Mouse (Mus musculus) lung, adult 2 months (tissue): ENCODE measurements around the gene Cd109. TPM values are rescaled to one million over a fixed set of nuclear protein-coding genes. Genes with fewer than 3 reads are reported as not detected.

ENCODE experiments used
- DNase-seq: peaks from one replicate; pipeline ENCODE4 v3.0.0; 2022
- H3K4me1 ChIP-seq: fragments of 200-500 bp; 2 replicates; pipeline ENCODE4 v1.6.1; 2011; ENCODE audit warnings: low read length; ENCODE audit not compliant: control insufficient read depth, insufficient read depth
- H3K4me3 ChIP-seq: fragments of 200-500 bp; replicated peaks from 2 replicates; pipeline ENCODE3; 2011; ENCODE audit warnings: low read depth, mild to moderate bottlenecking, control low read depth, low read length; ENCODE audit errors: extremely low read depth
- CTCF ChIP-seq: fragments of 200-500 bp; IDR thresholded peaks from 2 replicates; pipeline ENCODE4 v1.5.1; 2011; ENCODE audit warnings: mild to moderate bottlenecking, low read length, control low read depth; ENCODE audit not compliant: insufficient read depth
- POLR2A ChIP-seq: fragments of 200-500 bp; IDR thresholded peaks from 2 replicates; pipeline ENCODE4 v1.6.1; 2011; ENCODE audit warnings: low read depth, mild to moderate bottlenecking, control low read depth, low read length, borderline replicate concordance; ENCODE audit errors: extremely low read depth
- WGBS: fragments of 180-500 bp; shearing (Covaris S2); methylation state at CpG from one replicate; pipeline ENCODE4 v1.1.7; 2018; 5-methylcytosine and 5-hydroxymethylcytosine counted together
- polyA plus RNA-seq: library from polyadenylated mRNA; depleted of rRNA; stranded (reverse); fragments of >200 nt; gene quantifications from 2 replicates; pipeline ENCODE4 v1.2.3, GENCODE M21; 2012

The Cd109 gene
- polyA plus RNA-seq, 1 experiment, result 1.6 TPM

- Histone ChIP-seq H3K4me3 (no peak overlapping the region), H3K4me1 (no peaks in the 10 kb centered on the region)
- DNase-seq, result no peak
- TF ChIP-seq CTCF (no peak), POLR2A (no peak)
- 70% methylated on average over 3 of the region's 3 CpGs for WGBS
Measured at GRCm38 (mm10) chr9:78595257-78595656, 20.1 kb upstream of the Cd109 start.

GRCm38 (mm10) chr9:78595769-78596555, 19.4 kb upstream of the Cd109 start:
- Histone ChIP-seq H3K4me3 (no peak overlapping the region), H3K4me1 (no peaks in the 10 kb centered on the region)
- TF ChIP-seq POLR2A, result no peak
- TF ChIP-seq CTCF, result no peak
- 82% methylated on average over 18 of the region's 18 CpGs for WGBS
- no peak for DNase-seq

GRCm38 (mm10) chr9:78596834-78597233, 18.5 kb upstream of the Cd109 start:
- no peak for DNase-seq
- Histone ChIP-seq H3K4me1 (no peaks in the 10 kb centered on the region), H3K4me3 (no peak overlapping the region)
- WGBS, result 8% methylated on average over 5 of the region's 5 CpGs
- TF ChIP-seq POLR2A (no peak), CTCF (peak; percentile 73)

GRCm38 (mm10) chr9:78599927-78600326, 15.4 kb upstream of the Cd109 start:
- DNase-seq, result no peak
- WGBS, result 74% methylated on average over 5 of the region's 5 CpGs
- no peak overlapping the region for H3K4me3 ChIP-seq
- no peaks in the 10 kb centered on the region for H3K4me1 ChIP-seq
- no peak for TF ChIP-seq CTCF
- TF ChIP-seq POLR2A, result no peak

GRCm38 (mm10) chr9:78601046-78601730, 14.2 kb upstream of the Cd109 start:
- 40% methylated on average over 4 of the region's 4 CpGs for WGBS

GRCm38 (mm10) chr9:78614201-78614600, 1.1 kb upstream of the Cd109 start:
- H3K4me1 ChIP-seq, result no peaks in the 10 kb centered on the region
- no peak for DNase-seq
- TF ChIP-seq CTCF (no peak), POLR2A (no peak)
- WGBS, result 23% methylated on average over 6 of the region's 6 CpGs
- no peak overlapping the region for H3K4me3 ChIP-seq

More at GRCm38 (mm10) chr9:78601046-78601730, 14.2 kb upstream of the Cd109 start:
- no peaks in the 10 kb centered on the region for H3K4me1 ChIP-seq
- DNase-seq, result no peak
- TF ChIP-seq CTCF (peak; percentile 48), POLR2A (no peak)
- no peak overlapping the region for H3K4me3 ChIP-seq

- 44% methylated on average over 9 of the region's 9 CpGs for WGBS
- H3K4me3 ChIP-seq, result no peak overlapping the region
- TF ChIP-seq CTCF (no peak), POLR2A (no peak)
- no peak for DNase-seq
- H3K4me1 ChIP-seq, result no peaks in the 10 kb centered on the region
Measured at GRCm38 (mm10) chr9:78619285-78619684, 3.9 kb downstream of the Cd109 start.

- WGBS, result 60% methylated on average over 10 of the region's 10 CpGs
- no peak for DNase-seq
- TF ChIP-seq POLR2A, result no peak
- TF ChIP-seq CTCF, result no peak
- Histone ChIP-seq H3K4me1 (no peaks in the 10 kb centered on the region), H3K4me3 (no peak overlapping the region)
Measured at GRCm38 (mm10) chr9:78623301-78623747, 8.0 kb downstream of the Cd109 start.

GRCm38 (mm10) chr9:78629991-78630390, 14.6 kb downstream of the Cd109 start:
- WGBS, result 55% methylated on average over 6 of the region's 6 CpGs
- Histone ChIP-seq H3K4me1 (no peaks in the 10 kb centered on the region), H3K4me3 (no peak overlapping the region)
- DNase-seq, result no peak
- no peak for TF ChIP-seq POLR2A

- no peaks in the 10 kb centered on the region for H3K4me1 ChIP-seq
- 17% methylated on average over 6 of the region's 6 CpGs for WGBS
- TF ChIP-seq POLR2A, result no peak
- TF ChIP-seq CTCF, result no peak
- no peak for DNase-seq
- H3K4me3 ChIP-seq, result no peak overlapping the region
Measured at GRCm38 (mm10) chr9:78631755-78632434, 16.5 kb downstream of the Cd109 start.
